Mouse (Mus musculus): ENCODE results near the gene Haus8. TPM values are rescaled to one million over a fixed set of nuclear protein-coding genes. Genes with fewer than 3 reads are reported as not detected.

Gene Haus8
- polyA plus RNA-seq (2017; shearing (Covaris generic)) = 36.5 TPM

GRCm38 (mm10) chr8:71272286-71273150, at the start of gene Haus8, which contains the start of gene Myo9b:
Haus8 (minus strand) TSS chr8:71272934.
Myo9b (plus strand) TSS chr8:71272714.

Other genes starting within 250 kb of the Haus8 start
- gene Myo9b, start 220 bp downstream of the Haus8 start, polyA plus RNA-seq (2017; shearing (Covaris generic)) = 63.8 TPM
- gene Use1, start 93.9 kb upstream of the Haus8 start, polyA plus RNA-seq (2017; shearing (Covaris generic)) = 143 TPM
- 19.0 TPM for gene Ocel1, start 98.4 kb upstream of the Haus8 start, polyA plus RNA-seq (2017; shearing (Covaris generic))
- 8.1 TPM for gene Nr2f6, start 109.0 kb upstream of the Haus8 start, polyA plus RNA-seq (2017; shearing (Covaris generic))
- 0.26 TPM for gene Ushbp1, start 122.9 kb upstream of the Haus8 start, polyA plus RNA-seq (2017; shearing (Covaris generic))
- gene Babam1, start 123.9 kb upstream of the Haus8 start, polyA plus RNA-seq (2017; shearing (Covaris generic)) = 116 TPM
- 1.4 TPM for gene Ankle1, start 133.1 kb upstream of the Haus8 start, polyA plus RNA-seq (2017; shearing (Covaris generic))
- gene Abhd8, start 190.7 kb upstream of the Haus8 start, polyA plus RNA-seq (2017; shearing (Covaris generic)) = 156 TPM
- gene Mrpl34, start 192.0 kb upstream of the Haus8 start, polyA plus RNA-seq (2017; shearing (Covaris generic)) = 72.6 TPM
- 106 TPM for gene Dda1, start 196.3 kb upstream of the Haus8 start, polyA plus RNA-seq (2017; shearing (Covaris generic))
- gene Ano8, start 213.0 kb upstream of the Haus8 start, polyA plus RNA-seq (2017; shearing (Covaris generic)) = 16.2 TPM
- 10.7 TPM for gene Gtpbp3, start 215.2 kb upstream of the Haus8 start, polyA plus RNA-seq (2017; shearing (Covaris generic))
- 0.55 TPM for gene Plvap, start 238.8 kb upstream of the Haus8 start, polyA plus RNA-seq (2017; shearing (Covaris generic))